Mouse (Mus musculus) ES-Bruce4 (cell line): ENCODE results near the gene Hrct1. TPM values are rescaled to one million over a fixed set of nuclear protein-coding genes. Genes with fewer than 3 reads are reported as not detected.

Source experiments
- H3K27ac ChIP-seq: 2 replicates; pipeline ENCODE4 v1.5.1; 2012; ENCODE audit warnings: low read length, inconsistent platforms; ENCODE audit not compliant: insufficient read depth
- H3K27me3 ChIP-seq: 2 replicates; pipeline ENCODE4 v1.6.1; 2012; ENCODE audit warnings: mild to moderate bottlenecking, low read length, inconsistent platforms; ENCODE audit not compliant: control insufficient read depth, poor library complexity, insufficient read depth, severe bottlenecking
- H3K36me3 ChIP-seq: 2 replicates; pipeline ENCODE4 v1.6.1; 2012; ENCODE audit warnings: inconsistent platforms, mild to moderate bottlenecking, low read length, moderate library complexity; ENCODE audit not compliant: control insufficient read depth, poor library complexity, insufficient read depth, severe bottlenecking
- H3K4me1 ChIP-seq: one replicate; pipeline ENCODE4 v1.8.1; 2011; ENCODE audit warnings: low read length; ENCODE audit not compliant: control insufficient read depth, insufficient read depth
- H3K4me3 ChIP-seq: 2 replicates; pipeline ENCODE4 v1.5.1; 2011; ENCODE audit warnings: low read depth, mild to moderate bottlenecking, low read length
- H3K9ac ChIP-seq: 2 replicates; pipeline ENCODE4 v1.6.1; 2012; ENCODE audit warnings: low read depth, mild to moderate bottlenecking, inconsistent platforms; ENCODE audit not compliant: poor library complexity, severe bottlenecking
- H3K9me3 ChIP-seq: replicated peaks from 2 replicates; pipeline ENCODE4 v1.6.1; 2012; ENCODE audit warnings: mild to moderate bottlenecking, low read length, inconsistent platforms; ENCODE audit not compliant: control insufficient read depth, poor library complexity, insufficient read depth, severe bottlenecking
- CTCF ChIP-seq: IDR thresholded peaks from one replicate; pipeline ENCODE4 v1.8.1; 2011; ENCODE audit warnings: low read depth, low read length
- EP300 ChIP-seq: IDR thresholded peaks from 2 replicates; pipeline ENCODE4 v1.6.1; 2011; ENCODE audit warnings: low read depth, low read length; ENCODE audit not compliant: insufficient read depth
- POLR2A ChIP-seq: IDR thresholded peaks from one replicate; pipeline ENCODE4 v1.8.1; 2011; ENCODE audit warnings: low read length; ENCODE audit not compliant: insufficient read depth
- polyA plus RNA-seq: library from polyadenylated mRNA; stranded (reverse); fragments of >200 nt; gene quantifications from 2 replicates; pipeline ENCODE4 v1.2.4, GENCODE M21; 2011; ENCODE audit warnings: low read depth; ENCODE audit not compliant: missing spikeins, insufficient read depth, insufficient read length

Gene Hrct1
- polyA plus RNA-seq, 1 experiment, result not detected

- Histone ChIP-seq H3K27ac (no peak overlapping the region), H3K9ac (no peak overlapping the region), H3K4me3 (no peak overlapping the region), H3K36me3 (no peaks in the 10 kb centered on the region), H3K9me3 (no peaks in the 10 kb centered on the region), H3K27me3 (no peaks in the 10 kb centered on the region), H3K4me1 (no peaks in the 10 kb centered on the region)
- no peak for TF ChIP-seq EP300
- no peak for TF ChIP-seq POLR2A
- TF ChIP-seq CTCF, result no peak
Observed at GRCm38 (mm10) chr4:43730750-43731297, 3.8 kb downstream of the Hrct1 start.

- no peaks in the 10 kb centered on the region for H3K4me1 ChIP-seq
- H3K27me3 ChIP-seq, result no peaks in the 10 kb centered on the region
- no peaks in the 10 kb centered on the region for H3K36me3 ChIP-seq
- no peak overlapping the region for H3K9ac ChIP-seq
- TF ChIP-seq EP300 (no peak), CTCF (no peak), POLR2A (no peak)
- H3K9me3 ChIP-seq, result no peaks in the 10 kb centered on the region
- no peak overlapping the region for H3K27ac ChIP-seq
- H3K4me3 ChIP-seq, result no peak overlapping the region
Observed at GRCm38 (mm10) chr4:43732171-43732570, 5.2 kb downstream of the Hrct1 start.

GRCm38 (mm10) chr4:43733186-43733585 lies 6.2 kb downstream of the Hrct1 start:
- H3K4me1 ChIP-seq, result no peaks in the 10 kb centered on the region
- H3K4me3 ChIP-seq, result no peak overlapping the region
- TF ChIP-seq EP300, result no peak
- no peak for TF ChIP-seq POLR2A
- no peak for TF ChIP-seq CTCF
- H3K27ac ChIP-seq, result no peak overlapping the region
- H3K9me3 ChIP-seq, result no peaks in the 10 kb centered on the region
- H3K9ac ChIP-seq, result no peak overlapping the region
- no peaks in the 10 kb centered on the region for H3K36me3 ChIP-seq
- H3K27me3 ChIP-seq, result no peaks in the 10 kb centered on the region

DNA sequence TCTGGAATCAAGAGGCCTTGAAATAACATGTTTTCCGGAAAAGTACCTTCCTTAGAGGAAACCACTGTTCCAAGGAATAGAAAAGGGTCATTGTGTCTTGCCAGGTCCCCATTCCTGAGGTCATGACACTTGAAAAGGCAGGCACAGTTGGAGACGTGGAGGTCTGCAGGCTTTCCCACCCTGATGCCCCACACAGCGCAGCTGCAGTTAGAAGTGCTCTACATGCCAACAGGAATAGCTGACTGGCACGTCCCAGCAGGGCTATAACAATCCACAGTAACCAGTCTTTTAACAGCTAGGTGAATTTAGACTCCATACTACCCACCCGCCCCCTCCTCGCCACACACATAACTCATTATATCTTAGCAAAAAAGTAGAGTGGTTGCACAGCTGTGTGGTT lies 10.2 kb downstream of the Hrct1 start:
- H3K9me3 ChIP-seq, result no peaks in the 10 kb centered on the region
- H3K27ac ChIP-seq, result no peak overlapping the region

DNA sequence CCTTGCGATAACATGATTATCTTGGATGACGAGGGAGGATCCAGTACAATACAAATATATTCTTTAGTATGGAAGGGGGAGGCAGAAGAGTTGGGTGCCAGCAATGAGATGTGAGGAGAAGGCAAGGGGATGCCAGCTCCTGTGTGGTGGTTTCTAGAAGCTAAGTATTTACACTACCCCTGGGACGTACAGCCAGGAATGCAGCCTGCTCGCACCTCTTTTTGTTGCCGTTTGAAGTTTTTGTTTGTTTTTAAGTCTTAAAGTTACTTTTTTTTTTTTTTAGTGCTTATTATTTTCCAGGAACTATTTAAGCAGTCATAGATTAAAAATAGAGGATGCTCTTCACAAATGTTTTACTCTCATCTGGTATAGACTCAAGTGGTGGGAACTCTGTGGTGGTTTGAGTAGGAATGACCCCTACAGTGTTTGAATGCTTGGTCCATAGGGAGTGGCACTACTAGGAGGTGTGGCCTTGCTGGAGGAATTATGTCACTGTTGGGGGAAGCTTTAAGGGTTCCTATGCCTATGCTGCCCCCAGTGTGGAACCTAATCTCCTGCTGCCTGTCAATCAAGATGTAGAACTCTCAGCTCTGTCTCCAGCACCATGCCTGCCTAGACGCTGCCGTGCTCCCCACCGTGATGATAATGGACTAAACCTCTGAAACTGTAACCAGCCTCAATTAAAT lies 12.1 kb downstream of the Hrct1 start:
- H3K9me3 ChIP-seq, result no peaks in the 10 kb centered on the region
- H3K27me3 ChIP-seq, result no peaks in the 10 kb centered on the region
- peaks cover 2% of the 10 kb centered on the region for H3K4me1 ChIP-seq
- H3K4me3 ChIP-seq, result no peak overlapping the region
- no peak overlapping the region for H3K27ac ChIP-seq
- TF ChIP-seq POLR2A, result no peak
- no peak for TF ChIP-seq EP300
- TF ChIP-seq CTCF, result no peak
- H3K36me3 ChIP-seq, result no peaks in the 10 kb centered on the region
- no peak overlapping the region for H3K9ac ChIP-seq

More for the DNA sequence above, 10.2 kb downstream of the Hrct1 start:
- Histone ChIP-seq H3K9ac (no peak overlapping the region), H3K4me1 (peaks cover under 1% of the 10 kb centered on the region), H3K36me3 (no peaks in the 10 kb centered on the region), H3K27me3 (no peaks in the 10 kb centered on the region), H3K4me3 (no peak overlapping the region)
- no peak for TF ChIP-seq CTCF
- no peak for TF ChIP-seq POLR2A
- TF ChIP-seq EP300, result no peak

DNA sequence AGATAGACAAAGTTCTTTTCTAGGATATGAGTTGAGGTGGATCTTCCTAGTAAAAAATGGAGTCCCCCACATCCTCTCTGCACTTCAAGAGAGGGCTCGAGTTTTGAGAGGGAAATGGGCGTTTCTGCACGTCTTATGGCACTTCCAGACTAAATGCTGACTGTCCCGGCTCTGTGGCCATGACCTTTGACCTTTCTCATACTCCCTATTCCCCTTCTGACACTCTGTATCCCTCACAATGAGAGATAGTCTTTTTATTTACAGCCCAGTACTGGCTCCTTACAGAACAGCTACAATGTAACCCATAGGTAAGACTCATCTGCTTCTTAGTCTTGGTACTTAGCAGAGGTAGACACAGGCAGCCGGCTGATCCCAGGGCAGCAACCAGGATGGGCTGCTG lies 14.5 kb downstream of the Hrct1 start:
- no peak for TF ChIP-seq POLR2A
- no peak for TF ChIP-seq EP300
- no peak for TF ChIP-seq CTCF

More for the DNA sequence above, 14.5 kb downstream of the Hrct1 start:
- Histone ChIP-seq H3K36me3 (no peaks in the 10 kb centered on the region), H3K4me1 (peaks cover 2% of the 10 kb centered on the region), H3K9me3 (no peaks in the 10 kb centered on the region), H3K27me3 (no peaks in the 10 kb centered on the region), H3K4me3 (no peak overlapping the region), H3K27ac (no peak overlapping the region), H3K9ac (no peak overlapping the region)
